Comparison of ENCODE assay signal across 8 mouse cellular contexts in genomic region chr11:49168839-49169611, GRCm38 (mm10). TPM values are rescaled to one million over a fixed set of nuclear protein-coding genes. Genes with fewer than 3 reads are reported as not detected.
DNase-seq lines count a peak whose midpoint lies in the region; ATAC-seq and TF ChIP-seq lines count a peak whose summit lies in the region.

No protein-coding gene starts in this region.

- H3K9me3 ChIP-seq in lung, embryonic 14.5 days (ENCODE audit: low read depth, low read length), result peaks cover 6% of the 10 kb centered on the region; the same call in 1 of the 2 replicates
- H3K9me3 ChIP-seq in embryonic facial prominence, embryonic 10.5 days, result peaks cover 11% of the 10 kb centered on the region; the same call in 1 of the 2 replicates
- peaks cover 5% of the 10 kb centered on the region for H3K9me3 ChIP-seq in hindbrain, embryonic 16.5 days (ENCODE audit: control insufficient read depth, low read length)
- H3K9me3 ChIP-seq in liver, embryonic 14.5 days (ENCODE audit: control insufficient read depth, low read length), result no peaks in the 10 kb centered on the region

- peaks cover 17% of the 10 kb centered on the region; the same call in 1 of the 2 replicates for H3K27me3 ChIP-seq in lung, embryonic 14.5 days (ENCODE audit: insufficient read depth, low read length)
- peaks cover 30% of the 10 kb centered on the region for H3K27me3 ChIP-seq in embryonic facial prominence, embryonic 10.5 days (replicated peaks; ENCODE audit: low read depth, poor library complexity, severe bottlenecking)
- peaks cover 2% of the 10 kb centered on the region; the same call in 1 of the 2 replicates for H3K27me3 ChIP-seq in hindbrain, embryonic 16.5 days (replicated peaks; ENCODE audit: control insufficient read depth, insufficient read depth, low read length)
- H3K27me3 ChIP-seq in liver, embryonic 14.5 days (ENCODE audit: control insufficient read depth, insufficient read depth, low read length), result peaks cover 4% of the 10 kb centered on the region

- TF ChIP-seq EP300 in liver, embryonic 14.5 days (IDR thresholded peaks at IDR 0.05; ENCODE audit: low read depth), result no peak

- H3K4me2 ChIP-seq in lung, embryonic 14.5 days, result peak overlapping the region; percentile 53
- peak overlapping the region; percentile 76 for H3K4me2 ChIP-seq in hindbrain, embryonic 16.5 days (ENCODE audit: low read length)
- peak overlapping the region; percentile 40 for H3K4me2 ChIP-seq in liver, embryonic 14.5 days (ENCODE audit: low read depth)

- H3K36me3 ChIP-seq in lung, embryonic 14.5 days (ENCODE audit: insufficient read depth), result no peaks in the 10 kb centered on the region
- no peaks in the 10 kb centered on the region for H3K36me3 ChIP-seq in embryonic facial prominence, embryonic 10.5 days (replicated peaks)
- H3K36me3 ChIP-seq in hindbrain, embryonic 16.5 days (ENCODE audit: control insufficient read depth, insufficient read depth, low read length), result no peaks in the 10 kb centered on the region
- H3K36me3 ChIP-seq in liver, embryonic 14.5 days (replicated peaks; ENCODE audit: control insufficient read depth, insufficient read depth, low read depth), result no peaks in the 10 kb centered on the region

- H3K4me1 ChIP-seq in lung, embryonic 14.5 days (ENCODE audit: insufficient read depth), result no peaks in the 10 kb centered on the region
- H3K4me1 ChIP-seq in lung, adult 2 months (ENCODE audit: control insufficient read depth, insufficient read depth, low read length), result no peaks in the 10 kb centered on the region; the same call in 1 of the 2 replicates
- peaks cover 8% of the 10 kb centered on the region for H3K4me1 ChIP-seq in embryonic facial prominence, embryonic 10.5 days
- H3K4me1 ChIP-seq in hindbrain, embryonic 16.5 days (ENCODE audit: control insufficient read depth, insufficient read depth, low read depth, low read length), result no peaks in the 10 kb centered on the region; the same call in 1 of the 2 replicates
- H3K4me1 ChIP-seq in liver, embryonic 14.5 days (replicated peaks; ENCODE audit: control insufficient read depth in 2 of 2, insufficient read depth in 2 of 2, low read length in 1 of 2), result no peaks in the 10 kb centered on the region

- H3K9ac ChIP-seq in lung, embryonic 14.5 days, result 0 out of 2 replicates have a peak overlapping the region, but pooled peaks have one; percentile 2
- H3K9ac ChIP-seq in hindbrain, embryonic 16.5 days (ENCODE audit: low read depth, low read length), result peak overlapping the region; percentile 60
- no peak overlapping the region for H3K9ac ChIP-seq in liver, embryonic 14.5 days (replicated peaks)

- TF ChIP-seq CTCF in lung, embryonic 14.5 days (IDR thresholded peaks at IDR 0.05; ENCODE audit: low read depth), result no peak
- no peak for TF ChIP-seq CTCF in lung, adult 2 months (IDR thresholded peaks at IDR 0.05; ENCODE audit: insufficient read depth, low read length)
- TF ChIP-seq CTCF in liver, embryonic 14.5 days (IDR thresholded peaks at IDR 0.05; ENCODE audit: low read depth), result no peak

- WGBS in lung, embryonic 14.5 days, result 3% methylated on average over 50 of the region's 50 CpGs
- 11% methylated on average over 50 of the region's 50 CpGs for WGBS in lung, adult 2 months
- 5% methylated on average over 50 of the region's 50 CpGs for WGBS in embryonic facial prominence, embryonic 10.5 days
- 2% methylated on average over 50 of the region's 50 CpGs for WGBS in hindbrain, embryonic 16.5 days
- 15% methylated on average over 50 of the region's 50 CpGs for WGBS in liver, embryonic 14.5 days (ENCODE audit: insufficient replicate concordance)

- peak overlapping the region; percentile 14 for H3K4me3 ChIP-seq in lung, embryonic 14.5 days (ENCODE audit: low read depth, low read length)
- H3K4me3 ChIP-seq in lung, adult 2 months (replicated peaks; ENCODE audit: extremely low read depth, low read depth, low read length), result no peak overlapping the region
- H3K4me3 ChIP-seq in embryonic facial prominence, embryonic 10.5 days, result peak overlapping the region; percentile 56
- peak overlapping the region; percentile 45 for H3K4me3 ChIP-seq in hindbrain, embryonic 16.5 days (ENCODE audit: low read length)
- no peak overlapping the region for H3K4me3 ChIP-seq in liver, embryonic 14.5 days (ENCODE audit: insufficient read depth in 1 of 2, low read depth in 2 of 2, low read length in 2 of 2)

- TF ChIP-seq POLR2A in lung, adult 2 months (IDR thresholded peaks at IDR 0.05; ENCODE audit: borderline replicate concordance, extremely low read depth, low read depth, low read length), result no peak

- DNase-seq in lung, embryonic 14.5 days, result peak; percentile 32
- DNase-seq in lung, adult 2 months, result no peak
- peak; percentile 59 for DNase-seq in embryonic facial prominence, embryonic 10.5 days (ENCODE audit: low spot score)
- DNase-seq in liver, embryonic 14.5 days (ENCODE audit: low read depth in 3 of 3, low spot score in 3 of 3), result no peak
- DNase-seq in right cerebral cortex, postnatal 25 days, result peak; percentile 47
- no peak for DNase-seq in cerebellum, adult 18-20 months
- no peak for DNase-seq in MN1 (ENCODE audit: low spot score)

- H3K27ac ChIP-seq in lung, embryonic 14.5 days (ENCODE audit: low read depth), result no peak overlapping the region
- H3K27ac ChIP-seq in embryonic facial prominence, embryonic 10.5 days (replicated peaks), result no peak overlapping the region; the same call in 1 of the 2 replicates
- no peak overlapping the region for H3K27ac ChIP-seq in hindbrain, embryonic 16.5 days (ENCODE audit: low read depth, low read length)
- H3K27ac ChIP-seq in liver, embryonic 14.5 days, result no peak overlapping the region

- ATAC-seq in lung, embryonic 14.5 days (ENCODE audit: insufficient read depth), result peak; percentile 69
- peak; percentile 90 for ATAC-seq in hindbrain, embryonic 16.5 days
- ATAC-seq in liver, embryonic 14.5 days (ENCODE audit: insufficient read depth), result no peak

RNA-seq across cellular contexts. Expression of gene Olfr1394, which starts 14.8 kb away (rescaled TPM):
- polyA plus RNA-seq in lung, embryonic 14.5 days (2014; fragmentation: Nextera tagmentation; extraction: Ambion mirVana), result not detected in 2 replicates
- not detected in 2 replicates for polyA plus RNA-seq in lung, adult 2 months (2012; rRNA removed)
- not detected in 2 replicates for polyA plus RNA-seq in embryonic facial prominence, embryonic 10.5 days (2016; fragmentation: Nextera tagmentation; extraction: Ambion mirVana)
- not detected in 2 replicates for polyA plus RNA-seq in hindbrain, embryonic 16.5 days (2015; fragmentation: Nextera tagmentation; extraction: Ambion mirVana)
- not detected in 2 replicates for polyA plus RNA-seq in liver, embryonic 14.5 days (2012; rRNA removed)
- polyA plus RNA-seq in liver, embryonic 14.5 days (2014; fragmentation: Nextera tagmentation; extraction: Ambion mirVana), result not detected in 2 replicates

RNA-seq across cellular contexts. Expression of gene Btnl9, which starts 17.9 kb away (rescaled TPM):
- polyA plus RNA-seq in lung, embryonic 14.5 days (2014; fragmentation: Nextera tagmentation; extraction: Ambion mirVana), result 0.89 and 1.1 TPM in 2 replicates
- polyA plus RNA-seq in lung, adult 2 months (2012; rRNA removed), result 1.6 and 2.1 TPM in 2 replicates
- polyA plus RNA-seq in embryonic facial prominence, embryonic 10.5 days (2016; fragmentation: Nextera tagmentation; extraction: Ambion mirVana), result 0.23 and 0.31 TPM in 2 replicates
- polyA plus RNA-seq in hindbrain, embryonic 16.5 days (2015; fragmentation: Nextera tagmentation; extraction: Ambion mirVana), result 0.27 and 0.65 TPM in 2 replicates
- 0.78 and 1.2 TPM in 2 replicates for polyA plus RNA-seq in liver, embryonic 14.5 days (2012; rRNA removed)
- polyA plus RNA-seq in liver, embryonic 14.5 days (2014; fragmentation: Nextera tagmentation; extraction: Ambion mirVana), result 0.34 and 0.57 TPM in 2 replicates

RNA-seq across cellular contexts. Expression of gene Olfr1395, which starts 27.0 kb away (rescaled TPM):
- not detected in 2 replicates for polyA plus RNA-seq in lung, embryonic 14.5 days (2014; fragmentation: Nextera tagmentation; extraction: Ambion mirVana)
- not detected in 2 replicates for polyA plus RNA-seq in lung, adult 2 months (2012; rRNA removed)
- polyA plus RNA-seq in embryonic facial prominence, embryonic 10.5 days (2016; fragmentation: Nextera tagmentation; extraction: Ambion mirVana), result not detected in 2 replicates
- polyA plus RNA-seq in hindbrain, embryonic 16.5 days (2015; fragmentation: Nextera tagmentation; extraction: Ambion mirVana), result not detected in 2 replicates
- not detected in 2 replicates for polyA plus RNA-seq in liver, embryonic 14.5 days (2012; rRNA removed)
- not detected in 2 replicates for polyA plus RNA-seq in liver, embryonic 14.5 days (2014; fragmentation: Nextera tagmentation; extraction: Ambion mirVana)

RNA-seq across cellular contexts. Expression of gene Zfp62, which starts 34.1 kb away (rescaled TPM):
- polyA plus RNA-seq in lung, embryonic 14.5 days (2014; fragmentation: Nextera tagmentation; extraction: Ambion mirVana), result 42.0 and 42.8 TPM in 2 replicates
- 1.5 and 3.0 TPM in 2 replicates for polyA plus RNA-seq in lung, adult 2 months (2012; rRNA removed)
- 46.8 and 50.0 TPM in 2 replicates for polyA plus RNA-seq in embryonic facial prominence, embryonic 10.5 days (2016; fragmentation: Nextera tagmentation; extraction: Ambion mirVana)
- 35.3 and 38.0 TPM in 2 replicates for polyA plus RNA-seq in hindbrain, embryonic 16.5 days (2015; fragmentation: Nextera tagmentation; extraction: Ambion mirVana)
- polyA plus RNA-seq in liver, embryonic 14.5 days (2012; rRNA removed), result 3.1 and 5.2 TPM in 2 replicates
- polyA plus RNA-seq in liver, embryonic 14.5 days (2014; fragmentation: Nextera tagmentation; extraction: Ambion mirVana), result 10.6 and 11.4 TPM in 2 replicates

RNA-seq across cellular contexts. Expression of gene Olfr1396, which starts 54.4 kb away (rescaled TPM):
- polyA plus RNA-seq in lung, embryonic 14.5 days (2014; fragmentation: Nextera tagmentation; extraction: Ambion mirVana), result not detected in 2 replicates
- 0.17 and 0.26 TPM in 2 replicates for polyA plus RNA-seq in lung, adult 2 months (2012; rRNA removed)
- not detected in 2 replicates for polyA plus RNA-seq in embryonic facial prominence, embryonic 10.5 days (2016; fragmentation: Nextera tagmentation; extraction: Ambion mirVana)
- polyA plus RNA-seq in hindbrain, embryonic 16.5 days (2015; fragmentation: Nextera tagmentation; extraction: Ambion mirVana), result not detected in 2 replicates
- polyA plus RNA-seq in liver, embryonic 14.5 days (2012; rRNA removed), result not detected in 2 replicates
- polyA plus RNA-seq in liver, embryonic 14.5 days (2014; fragmentation: Nextera tagmentation; extraction: Ambion mirVana), result not detected in 2 replicates

Comparison
In these comparisons a context has a peak if more than half of its experiments do, and no peak if none do; other contexts are left out.
1. DNase-seq: peak in lung, embryonic 14.5 days (single experiment), embryonic facial prominence, embryonic 10.5 days (single experiment) and right cerebral cortex, postnatal 25 days (single experiment); none in lung, adult 2 months (single experiment), liver, embryonic 14.5 days (0 of 3), cerebellum, adult 18-20 months (0 of 2) and MN1 (single experiment).
2. H3K4me3 ChIP-seq: peak in lung, embryonic 14.5 days (single experiment), embryonic facial prominence, embryonic 10.5 days (single experiment) and hindbrain, embryonic 16.5 days (single experiment); none in lung, adult 2 months (single experiment) and liver, embryonic 14.5 days (0 of 2).
3. Peak in every context shown above with its lines, with median percentiles within 50 percentile points of each other: H3K4me2 ChIP-seq.